Mouse (Mus musculus) erythroblast, adult 5-6 weeks (primary cell): ENCODE results near the gene Alkal2. TPM values are rescaled to one million over a fixed set of nuclear protein-coding genes. Genes with fewer than 3 reads are reported as not detected.

Source experiments
- ATAC-seq: replicated peaks from 2 replicates; pipeline ENCODE4 v1.8.0; 2016; ENCODE audit warnings: moderate number of reproducible peaks, mild to moderate bottlenecking, moderate TSS enrichment, inconsistent platforms; ENCODE audit not compliant: poor library complexity, low FRiP score, severe bottlenecking
- total RNA-seq, 2 experiments: library from RNA; stranded (forward) in 1 of 2; stranded (reverse) in 1 of 2; fragments of 150-400 nt in 1 of 2; fragments of 200-764, 138-1000 nt in 1 of 2; gene quantifications; 2 replicates each; pipeline versions ENCODE4 v1.2.3 to v1.2.4; 2015 to 2017; ENCODE audit warnings: low replicate concordance in 2 of 2

Gene Alkal2
- total RNA-seq (2015; ENCODE audit: low replicate concordance) = not detected in 2 replicates
- not detected in 2 replicates for total RNA-seq (2017; ENCODE audit: low replicate concordance)

- ATAC-seq = no peak
These were observed at the start of gene Alkal2 for GRCm38 (mm10) chr12:30883986-30884621. TSS of gene Alkal2 (plus strand) at chr12:30884322.

GRCm38 (mm10) chr12:30848521-30848920 lies 35.6 kb upstream of the Alkal2 start:
- no peak for ATAC-seq

GRCm38 (mm10) chr12:30850902-30851301 lies 33.2 kb upstream of the Alkal2 start:
- no peak for ATAC-seq

- ATAC-seq = no peak
These were observed 32.3 kb upstream of the Alkal2 start for GRCm38 (mm10) chr12:30851871-30852270.

GRCm38 (mm10) chr12:30855442-30856159 lies 28.5 kb upstream of the Alkal2 start:
- ATAC-seq = no peak

GRCm38 (mm10) chr12:30856172-30856571 lies 27.9 kb upstream of the Alkal2 start:
- no peak for ATAC-seq

GRCm38 (mm10) chr12:30864347-30864746 lies 19.8 kb upstream of the Alkal2 start:
- no peak for ATAC-seq

- ATAC-seq = no peak
These were observed 18.3 kb upstream of the Alkal2 start for GRCm38 (mm10) chr12:30865781-30866180.

GRCm38 (mm10) chr12:30879447-30879846 lies 4.7 kb upstream of the Alkal2 start:
- no peak for ATAC-seq

- no peak for ATAC-seq
These were observed 533 bp upstream of the Alkal2 start for GRCm38 (mm10) chr12:30883592-30883985.

GRCm38 (mm10) chr12:30884622-30885230 lies 604 bp downstream of the Alkal2 start:
- no peak for ATAC-seq

- no peak for ATAC-seq
These were observed 1.8 kb downstream of the Alkal2 start for GRCm38 (mm10) chr12:30885891-30886290.

- ATAC-seq = peak; percentile 66
These were observed 3.9 kb downstream of the Alkal2 start for GRCm38 (mm10) chr12:30888003-30888402.

- ATAC-seq = peak; percentile 74
These were observed 5.9 kb downstream of the Alkal2 start for GRCm38 (mm10) chr12:30890067-30890466.

- ATAC-seq = no peak
These were observed 7.3 kb downstream of the Alkal2 start for GRCm38 (mm10) chr12:30891438-30891837.

GRCm38 (mm10) chr12:30897039-30897438 lies 12.9 kb downstream of the Alkal2 start:
- peak; percentile 86 for ATAC-seq

GRCm38 (mm10) chr12:30908658-30909057 lies 24.5 kb downstream of the Alkal2 start:
- peak; percentile 69 for ATAC-seq

GRCm38 (mm10) chr12:30909881-30910280 lies 25.8 kb downstream of the Alkal2 start:
- ATAC-seq = peak; percentile 63

- peak; percentile 32 for ATAC-seq
These were observed 26.7 kb downstream of the Alkal2 start for GRCm38 (mm10) chr12:30910860-30911259.

- peak; percentile 70 for ATAC-seq
These were observed 27.3 kb downstream of the Alkal2 start, which contains the start of the genes Acp1 and Sh3yl1 for GRCm38 (mm10) chr12:30911261-30912047. TSS of gene Acp1 (minus strand) at chr12:30911589. TSS of gene Sh3yl1 (plus strand) at chr12:30911668.
